Mouse (Mus musculus) gastrocnemius, adult 8-10 months (tissue): ENCODE measurements around the gene Zfp651. TPM values are rescaled to one million over a fixed set of nuclear protein-coding genes. Genes with fewer than 3 reads are reported as not detected.

Experiments
- DNase-seq, 2 experiments: peaks; one replicate each; pipeline ENCODE4 v3.0.0; 2022; ENCODE audit warnings: low spot score in 2 of 2
- total RNA-seq, 4 experiments: library from RNA; stranded (reverse); gene quantifications; 2 replicates each; pipeline ENCODE4 v1.2.4; 2022

Zfp651 gene
- total RNA-seq: 100 to 1,000 TPM; 144 to 158 (median 155) TPM

DNA sequence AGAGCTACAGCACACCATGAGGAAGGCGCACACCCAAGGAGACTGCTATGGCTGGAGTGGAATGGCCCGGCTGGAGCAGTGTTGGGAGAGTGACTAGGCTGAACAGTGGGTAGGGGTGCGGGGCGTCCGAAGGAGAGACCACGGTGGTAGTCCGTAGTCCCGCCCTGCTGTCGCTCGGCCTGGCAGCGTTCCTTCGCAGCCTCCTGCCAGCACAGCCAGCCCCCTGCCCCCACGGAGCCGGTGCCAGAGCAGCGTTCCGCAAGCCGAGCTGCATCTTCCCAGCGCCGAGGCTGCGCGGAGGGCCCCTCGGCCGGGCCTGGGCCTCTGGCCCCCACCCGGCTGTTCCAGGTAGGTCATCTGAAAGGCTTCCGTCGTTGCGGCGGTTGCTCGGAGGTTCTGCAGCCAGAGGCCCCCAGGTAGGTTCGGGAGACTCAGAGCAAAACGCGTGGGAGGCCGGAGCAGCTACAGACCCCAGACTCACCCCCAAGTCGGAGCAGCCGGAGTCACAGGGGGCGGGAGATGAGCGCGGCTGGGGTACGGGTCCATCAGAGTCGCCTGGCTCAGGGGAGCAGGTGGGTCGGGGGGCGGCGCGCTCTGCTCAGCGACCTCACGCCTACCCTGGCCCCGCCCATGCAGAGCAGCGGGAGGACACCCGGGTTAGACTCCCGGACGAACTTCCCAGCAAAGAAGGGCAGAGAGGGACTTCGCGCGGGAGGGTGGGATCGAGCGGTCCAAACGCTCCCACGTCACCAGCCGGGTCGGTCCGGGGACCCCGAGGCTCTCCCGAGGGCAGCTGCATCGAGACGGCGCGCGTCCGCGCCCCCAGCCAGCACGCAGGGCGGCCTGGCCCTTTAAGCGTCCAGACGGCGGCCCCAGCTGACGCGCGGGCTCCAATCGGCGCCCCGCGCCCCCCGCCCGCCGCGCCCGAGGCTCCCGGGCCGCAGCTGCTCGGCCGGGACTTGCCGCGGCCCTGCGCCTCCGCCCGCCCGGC is at the start of gene Zfp651:
Gene Zfp651 (plus strand): TSS at position 240 of the 991 bp plus-strand sequence.
- DNase-seq: peak in 1 of 2 experiments; percentile 46

DNA sequence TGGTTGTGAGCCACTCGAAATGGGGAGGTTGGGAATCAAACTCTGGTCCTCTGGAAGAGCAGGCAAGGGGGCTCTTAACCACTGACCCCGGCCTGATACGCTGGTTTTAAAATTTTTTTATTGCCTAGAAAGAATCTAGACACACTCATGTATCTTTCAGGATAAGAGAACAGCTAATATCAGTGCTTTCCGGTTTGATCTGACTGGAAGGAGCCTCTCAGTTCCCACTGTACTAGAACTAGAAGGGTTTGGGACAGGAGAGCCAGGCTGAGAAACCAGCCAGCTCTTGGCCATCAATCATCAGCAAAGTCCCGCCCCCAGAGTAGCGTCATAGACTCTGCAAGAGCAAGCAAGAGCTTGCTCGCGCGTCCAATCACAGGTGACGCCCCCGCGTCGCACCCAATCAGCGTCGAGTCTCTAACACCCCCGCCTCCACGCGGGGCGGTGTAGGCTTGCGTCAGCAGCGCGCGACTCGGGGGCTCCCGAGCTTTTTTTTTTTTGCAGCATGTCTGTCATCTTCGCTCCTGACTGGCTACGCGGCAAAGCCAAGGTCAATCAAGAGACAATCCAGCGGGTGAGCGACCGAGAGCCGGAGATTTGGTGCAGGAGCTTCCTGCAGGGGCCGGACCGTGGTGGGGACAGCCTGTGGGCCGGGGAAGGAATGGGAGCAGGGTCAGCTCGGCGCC is 49.1 kb upstream of the Zfp651 start, which contains the start of gene Ss18l2:
Gene Ss18l2 (plus strand): TSS at position 432 of the 686 bp plus-strand sequence.
- DNase-seq: peak; percentile 98 to 99

DNA sequence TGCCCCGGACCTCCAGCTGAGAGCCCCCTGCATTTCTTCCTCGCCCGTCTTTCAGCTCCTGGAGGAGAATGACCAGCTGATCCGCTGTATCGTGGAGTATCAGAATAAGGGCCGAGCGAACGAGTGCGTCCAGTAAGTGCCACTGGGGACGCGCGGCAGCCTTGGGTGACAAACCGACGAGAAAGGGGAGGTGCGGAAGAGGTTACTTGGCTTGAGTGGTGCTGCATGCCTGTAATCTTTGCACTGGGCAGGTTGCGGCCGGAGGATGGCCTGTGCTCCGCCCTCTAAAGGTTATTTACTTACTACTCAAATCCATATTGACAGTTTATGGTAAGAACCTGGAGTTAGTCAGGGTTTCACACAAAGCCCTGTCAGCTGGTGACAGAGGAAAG is 48.5 kb upstream of the Zfp651 start:
- DNase-seq: peak in 1 of 2 experiments; percentile 18

DNA sequence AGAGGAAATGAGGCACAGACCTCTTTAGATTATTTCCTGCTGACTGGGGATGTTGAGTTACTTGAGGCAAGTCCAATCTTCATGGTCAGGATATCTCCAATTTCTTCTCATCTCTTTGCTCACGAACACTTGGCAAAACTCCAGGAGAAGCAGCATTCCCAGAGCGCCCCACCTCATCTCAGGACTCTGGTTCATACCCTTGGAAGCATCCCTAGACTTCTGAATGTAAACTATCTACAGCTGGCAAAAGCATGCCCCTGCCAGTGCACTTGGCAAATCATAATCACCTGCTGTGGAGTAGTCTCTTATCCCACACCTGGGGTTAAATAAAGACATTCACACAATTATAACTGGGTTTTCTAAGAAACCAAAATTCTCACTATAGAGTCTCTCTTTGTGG is 42.1 kb upstream of the Zfp651 start:
- no peak for DNase-seq

DNA sequence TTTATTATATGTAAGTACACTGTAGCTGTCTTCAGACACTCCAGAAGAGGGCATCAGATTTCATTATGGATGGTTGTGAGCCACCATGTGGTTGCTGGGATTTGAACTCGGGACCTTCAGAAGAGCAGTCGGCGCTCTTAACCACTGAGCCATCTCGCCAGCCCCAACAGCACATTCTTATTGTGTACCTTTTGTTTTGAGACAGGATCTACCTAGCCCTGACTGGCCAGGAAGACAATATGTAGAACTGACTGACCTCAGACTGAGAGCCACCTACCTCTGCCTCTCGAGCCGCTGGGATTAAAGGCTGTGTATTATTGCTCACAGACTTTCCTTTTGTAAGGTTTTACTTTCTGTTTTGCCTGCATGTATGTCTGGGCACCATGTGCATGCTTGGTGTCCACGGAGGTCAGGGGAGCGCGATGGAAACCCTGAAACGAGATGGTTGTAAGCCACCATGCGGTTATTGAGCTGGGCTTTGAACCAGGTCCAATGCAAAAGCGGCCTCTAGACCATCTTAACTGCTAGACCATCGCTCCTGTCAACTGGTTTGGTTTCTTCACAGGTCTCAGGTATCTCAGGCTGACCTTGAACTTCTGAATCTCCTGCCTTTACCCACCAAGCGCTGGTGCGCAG is 40.9 kb upstream of the Zfp651 start:
- no peak for DNase-seq

DNA sequence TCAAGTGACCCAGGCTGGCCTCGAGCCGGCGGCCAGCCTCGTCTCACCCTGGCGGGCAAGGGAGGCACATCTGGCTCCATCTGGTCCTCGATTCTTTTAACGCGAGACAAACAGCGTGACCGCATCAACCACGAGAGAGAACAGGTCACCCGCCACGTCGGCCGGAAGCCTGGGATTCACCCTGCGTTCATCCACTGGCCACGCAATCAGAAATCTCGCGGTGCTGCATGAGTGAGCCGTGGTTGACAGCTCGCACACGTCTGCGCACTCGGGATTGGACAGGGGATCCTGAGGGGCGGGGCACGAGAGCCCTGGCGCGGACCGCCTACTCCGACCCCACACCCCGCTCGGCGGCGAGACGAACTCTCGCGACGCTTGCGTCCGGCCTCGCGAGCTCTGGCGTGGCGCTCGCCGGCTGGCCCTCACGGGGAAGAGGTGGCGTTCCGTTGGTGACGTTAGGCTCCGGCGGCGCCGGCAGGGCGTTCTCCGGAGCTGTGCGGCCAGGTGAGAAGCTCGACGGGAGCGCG is 40.3 kb upstream of the Zfp651 start, which contains the start of gene Nktr:
Gene Nktr (plus strand): TSS at position 378 of the 527 bp plus-strand sequence.
- DNase-seq: peak; percentile 96 to 98

DNA sequence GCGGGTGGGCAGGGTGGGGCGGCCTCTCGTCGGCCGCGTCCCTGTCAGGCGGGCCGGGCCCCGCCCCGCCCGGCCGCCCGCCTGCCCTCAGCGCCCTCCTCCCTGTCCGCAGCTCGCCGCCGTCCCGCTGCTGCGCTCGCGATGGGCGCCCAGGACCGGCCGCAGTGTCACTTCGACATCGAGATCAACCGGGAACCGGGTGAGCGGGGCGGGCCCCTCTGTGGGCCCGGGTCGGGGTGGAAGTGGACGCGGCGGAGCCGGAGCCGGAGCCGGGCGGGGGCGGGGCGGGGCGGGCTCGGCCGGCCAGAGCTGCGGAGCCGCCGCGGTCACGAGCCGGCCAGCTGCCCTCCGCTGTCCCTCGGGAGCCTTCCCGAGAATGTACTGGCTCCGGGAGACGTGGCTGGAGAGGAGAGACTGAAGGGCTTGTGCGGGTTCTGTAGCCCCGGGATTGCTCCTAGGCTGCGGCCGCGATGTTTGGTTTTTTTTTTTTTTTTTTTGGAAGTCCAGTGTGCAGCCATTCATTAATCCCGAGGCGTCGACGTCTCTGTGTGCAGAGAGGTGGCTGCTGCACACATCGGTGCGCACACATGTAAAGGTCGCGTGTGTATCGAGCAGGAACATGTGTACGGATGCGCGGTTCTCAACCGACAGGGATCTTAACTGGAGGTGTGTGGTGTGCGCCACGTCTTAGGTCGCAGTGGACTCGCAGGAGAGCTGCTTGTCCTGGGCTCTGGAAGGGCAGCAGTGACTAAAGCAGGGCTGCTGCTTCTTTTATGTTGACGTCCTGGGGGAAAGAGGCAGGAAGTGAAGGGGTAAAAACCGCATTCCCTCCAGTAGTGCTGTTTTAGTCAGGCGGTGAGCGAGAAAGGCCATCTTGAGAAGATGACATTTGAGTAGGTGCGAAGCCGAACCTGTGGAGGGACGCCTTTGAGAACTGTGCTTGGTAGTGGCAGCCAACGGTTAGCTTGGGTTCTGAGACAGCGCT is 39.5 kb upstream of the Zfp651 start:
- peak in 1 of 2 experiments; percentile 44 for DNase-seq

DNA sequence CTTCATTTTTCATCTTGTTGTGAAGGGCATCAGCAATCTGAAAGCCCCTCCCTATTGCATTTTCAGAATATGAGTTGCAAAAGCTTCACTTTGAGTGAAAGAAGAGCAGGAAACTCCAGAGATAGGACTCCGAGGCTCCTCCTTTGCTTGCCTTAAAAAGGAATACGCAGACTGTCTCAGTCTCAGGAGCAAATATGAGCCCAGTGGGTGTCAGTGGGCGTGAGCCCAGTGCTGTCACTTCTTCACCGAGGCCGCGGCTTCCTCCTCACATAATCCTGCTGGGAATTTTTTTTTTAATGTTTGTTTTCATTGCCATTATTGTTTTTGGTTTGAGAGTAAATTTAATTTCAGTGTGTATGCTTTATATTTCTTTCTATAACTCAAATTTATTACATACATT is 18.6 kb upstream of the Zfp651 start:
- no peak for DNase-seq

DNA sequence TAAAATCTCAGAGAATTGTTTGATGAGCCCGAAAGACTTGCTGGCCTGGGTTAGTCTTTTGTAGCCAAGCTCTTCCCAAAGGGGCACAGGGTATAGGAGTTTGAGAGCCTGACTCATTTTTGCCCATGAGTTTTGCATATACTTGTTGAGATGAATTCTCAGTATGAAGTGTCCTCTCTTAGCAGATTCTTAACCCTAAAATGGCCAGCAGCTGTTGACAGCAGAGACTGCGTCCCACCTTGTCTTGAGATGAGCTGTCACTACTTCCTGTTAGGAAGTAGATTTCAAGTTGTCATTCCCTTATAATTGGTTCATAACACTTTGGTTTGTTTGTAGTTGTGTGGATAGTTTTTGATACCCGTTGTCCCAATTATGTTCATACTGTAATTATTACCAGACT is 18.0 kb upstream of the Zfp651 start:
- no peak for DNase-seq

DNA sequence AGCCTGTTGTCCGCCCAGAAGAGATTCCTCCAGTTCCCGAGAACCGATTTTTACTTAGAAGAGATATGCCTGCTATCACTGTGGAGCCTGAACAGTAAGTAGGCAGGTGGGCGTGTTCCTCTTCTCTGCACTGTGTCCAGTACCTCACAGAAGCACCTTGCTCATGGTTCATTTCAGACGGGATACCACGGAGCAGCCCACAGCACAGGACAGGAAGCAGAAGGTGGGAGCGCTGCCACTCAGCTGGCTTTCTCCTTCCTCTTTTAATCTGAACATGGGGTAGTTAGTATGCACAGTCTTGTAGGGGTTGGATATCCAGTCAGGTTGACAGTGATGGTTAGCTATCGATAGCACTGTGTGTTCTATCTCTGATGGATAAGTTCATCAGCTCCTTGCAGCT is 15.1 kb upstream of the Zfp651 start:
- DNase-seq: no peak

DNA sequence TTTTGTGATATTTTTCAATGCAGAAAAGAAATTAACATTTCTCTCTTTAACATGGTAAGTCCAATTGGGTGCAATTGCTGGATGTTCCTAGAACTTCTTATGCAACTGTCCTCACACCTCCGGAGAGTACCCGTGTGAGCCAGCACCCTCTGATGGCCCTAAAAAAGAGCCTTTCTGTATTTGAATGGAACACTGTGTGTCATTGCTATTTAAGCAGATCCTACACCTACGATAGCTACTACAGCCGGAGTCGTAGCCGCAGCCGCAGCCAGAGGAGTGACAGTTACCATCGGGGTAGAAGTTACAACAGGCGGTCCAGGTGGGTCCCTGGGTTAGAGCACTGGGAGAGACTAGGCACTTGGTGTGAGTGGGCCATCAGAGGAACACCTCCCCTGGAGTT is 6.4 kb upstream of the Zfp651 start:
- DNase-seq: no peak

DNA sequence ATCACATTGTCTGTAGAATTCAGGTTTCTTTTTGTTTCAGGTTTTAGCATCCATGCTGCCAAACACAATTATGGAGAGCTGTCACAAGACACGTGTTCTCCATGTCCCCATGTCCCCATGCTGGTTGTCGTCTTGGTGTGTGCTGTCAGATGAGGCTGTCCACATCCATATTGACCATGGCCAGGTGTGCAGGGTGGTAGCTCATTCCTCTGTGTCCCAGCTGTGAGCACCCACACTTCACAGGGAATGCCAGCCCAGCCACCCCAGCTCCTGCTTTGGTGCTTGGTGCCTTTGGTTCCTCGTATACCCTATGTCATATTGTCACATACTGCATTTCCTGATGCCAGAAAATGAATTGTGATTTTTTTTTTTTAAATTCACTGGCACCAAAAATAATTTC is 4.5 kb upstream of the Zfp651 start:
- DNase-seq: no peak

DNA sequence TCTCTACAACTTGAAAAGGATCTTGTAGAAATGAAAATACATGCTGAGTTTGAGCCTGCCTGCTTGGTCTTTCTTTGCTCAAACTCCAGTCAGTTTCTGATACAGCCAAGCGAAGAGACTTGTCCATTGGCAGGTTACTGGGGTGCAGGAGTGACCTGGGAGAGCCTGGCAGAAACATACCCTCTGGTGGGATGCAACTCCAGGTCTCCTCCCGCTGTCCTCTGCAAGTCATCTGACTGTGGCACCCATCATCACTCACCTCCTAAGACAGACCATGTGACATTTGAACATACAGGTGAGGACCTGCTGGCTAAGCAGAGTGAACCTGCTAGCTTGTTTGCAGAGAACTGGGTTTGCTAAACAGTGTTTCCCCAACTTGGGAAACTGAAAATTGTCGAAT is 2.3 kb upstream of the Zfp651 start:
- no peak for DNase-seq

DNA sequence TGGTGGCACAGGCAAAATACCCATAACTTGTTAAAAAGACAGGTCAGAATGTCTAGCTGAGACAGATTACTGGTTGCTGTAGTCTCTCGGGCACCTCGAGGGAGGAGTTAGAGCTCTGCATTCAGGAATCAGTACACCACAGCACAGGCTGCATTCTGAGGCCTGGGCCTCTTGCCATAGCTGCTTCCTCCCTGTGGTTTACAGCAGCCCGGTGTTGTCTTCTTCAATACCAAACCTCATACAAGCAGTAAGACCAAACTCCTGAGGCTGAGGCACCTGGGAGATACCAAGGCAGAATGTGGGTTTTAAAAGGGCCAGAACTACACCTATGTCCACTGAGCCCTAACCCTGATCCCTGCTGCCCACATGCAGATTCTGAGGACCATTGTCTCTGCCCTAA is 1.7 kb upstream of the Zfp651 start:
- no peak for DNase-seq

DNA sequence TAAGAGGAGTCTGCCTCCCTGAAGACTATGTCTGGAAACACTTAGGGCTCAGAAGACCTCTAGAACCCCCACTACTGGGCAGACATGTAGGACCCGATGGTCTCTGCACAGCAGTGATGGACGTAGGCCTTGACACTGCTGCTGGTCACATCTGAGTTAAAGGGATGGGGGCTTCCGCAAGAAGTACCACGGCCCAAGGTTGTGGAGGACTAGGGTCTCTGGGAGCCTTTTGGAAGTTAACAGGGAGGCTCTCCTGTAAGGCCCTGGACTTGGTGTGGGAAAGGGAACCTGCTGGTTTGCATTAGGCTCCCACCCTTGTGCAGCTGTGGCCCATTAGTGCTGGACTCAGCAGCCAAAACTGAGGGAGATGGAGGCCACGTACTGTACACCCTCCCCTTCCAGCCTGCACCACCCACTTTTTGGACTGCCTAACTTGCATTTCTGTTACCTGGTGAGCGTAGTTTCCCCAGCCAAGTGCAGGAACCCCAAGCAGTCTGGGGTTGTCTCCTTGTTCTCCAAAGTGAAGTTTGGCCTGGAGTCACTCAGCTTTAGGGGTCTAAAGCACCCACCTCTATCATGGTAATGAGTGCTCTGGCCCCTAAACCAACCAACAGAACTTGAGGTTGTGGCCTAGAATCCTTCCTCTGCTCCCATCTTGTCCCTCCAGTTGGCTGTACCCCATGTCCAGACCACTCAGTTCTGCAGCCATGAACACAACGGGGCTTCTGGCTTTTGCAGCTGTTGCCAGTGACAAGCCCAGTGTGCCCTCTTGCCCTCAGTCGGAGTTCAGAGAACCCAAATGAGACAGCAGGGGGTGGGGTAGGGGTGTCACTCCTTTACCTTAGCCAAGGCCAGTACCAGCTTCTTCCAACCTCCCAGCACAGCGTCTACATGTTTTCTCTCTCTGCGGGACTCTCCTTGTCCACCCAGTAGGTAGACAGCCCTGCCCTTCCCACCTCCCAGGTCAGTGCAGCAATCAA is 1.0 kb upstream of the Zfp651 start:
- DNase-seq: peak in 1 of 2 experiments; percentile 46

DNA sequence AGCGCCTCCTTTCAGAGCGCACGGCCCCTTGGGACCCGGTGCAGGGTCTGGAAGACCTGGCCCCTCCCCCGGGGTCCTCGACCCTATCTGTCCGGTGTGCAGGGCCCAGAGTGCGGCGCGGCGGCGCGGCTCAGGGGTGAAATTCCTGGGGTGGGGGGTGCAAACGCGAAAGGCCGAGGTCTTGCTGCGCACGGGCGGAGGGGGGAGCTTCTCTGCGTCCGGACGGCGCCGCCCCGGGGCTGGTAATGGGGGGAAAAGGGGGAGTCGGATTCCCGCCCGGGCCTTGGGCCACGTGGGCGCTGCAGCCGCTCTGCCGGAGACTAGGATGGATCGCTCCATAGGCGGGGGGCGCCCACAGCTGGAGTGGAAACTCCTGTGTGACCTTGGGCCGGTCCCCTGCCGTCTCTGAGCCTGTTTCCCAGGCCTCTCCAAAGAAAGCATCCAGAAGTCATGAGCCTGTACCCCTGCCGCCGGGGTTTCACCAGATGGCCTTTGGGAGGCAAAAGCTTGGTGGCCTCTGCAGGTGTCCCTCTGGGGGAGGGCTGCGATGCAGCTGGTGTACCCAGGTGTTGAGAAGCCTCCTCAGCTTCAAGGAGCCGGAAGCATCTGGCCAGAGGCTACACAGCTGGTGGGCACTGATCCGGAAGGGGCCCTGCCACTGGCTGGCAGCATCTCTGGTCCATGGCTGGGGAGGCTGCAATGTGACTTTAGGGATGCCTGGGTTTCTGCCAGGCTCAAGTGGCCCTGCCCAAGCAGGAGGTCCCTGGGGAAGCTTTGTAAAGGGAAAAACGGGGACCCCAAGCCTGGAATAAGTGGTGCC is 1.4 kb downstream of the Zfp651 start:
- peak; percentile 52 to 72 for DNase-seq

DNA sequence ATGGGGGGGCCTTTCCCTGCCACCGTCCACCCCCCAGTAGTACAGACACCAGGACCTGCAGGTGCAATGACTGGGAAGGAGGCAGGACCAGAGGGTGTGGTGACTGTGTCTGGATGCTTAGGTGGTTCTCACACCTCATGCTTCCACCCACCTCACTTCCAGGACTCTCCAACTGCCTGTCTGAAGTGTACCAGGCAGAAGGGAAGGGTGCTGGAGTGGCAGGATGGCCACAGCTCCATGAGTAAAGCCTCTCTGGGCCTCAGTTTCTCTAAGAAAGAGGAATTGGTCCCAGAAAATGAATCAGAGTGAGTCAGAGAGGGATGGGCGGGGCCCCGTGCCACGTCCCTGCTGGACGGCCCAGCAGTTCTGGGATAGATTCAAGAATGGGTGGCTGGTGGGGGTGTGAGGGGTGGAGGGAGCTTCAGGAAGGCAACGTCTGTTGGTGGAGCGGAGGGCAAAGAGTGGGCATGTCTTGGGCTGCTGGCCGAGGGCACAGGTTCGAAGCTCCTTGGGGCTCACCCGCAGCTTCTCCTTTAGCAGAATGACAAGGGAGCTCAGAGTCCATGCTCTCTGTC is 2.0 kb downstream of the Zfp651 start:
- DNase-seq: peak in 1 of 2 experiments; percentile 5

DNA sequence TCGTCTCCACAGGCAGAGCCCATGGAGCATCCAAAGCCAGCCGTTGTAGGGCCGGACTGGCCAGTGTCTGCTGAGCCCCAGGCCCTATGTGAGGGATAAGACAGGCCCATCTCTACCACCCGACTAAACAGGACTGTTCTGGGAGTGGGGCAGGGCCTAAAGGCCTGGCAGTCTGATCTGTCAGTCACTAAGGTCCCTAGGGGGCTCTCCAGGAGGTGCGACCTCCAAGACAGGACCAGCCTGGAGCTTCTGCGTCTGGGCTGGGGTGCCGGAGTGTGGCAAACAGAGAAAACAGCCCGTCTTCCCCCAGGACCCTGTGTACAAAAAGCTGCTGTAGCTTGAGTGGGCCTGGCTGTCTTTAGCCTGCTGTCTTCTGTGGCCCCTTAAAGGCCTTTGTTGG is 2.7 kb downstream of the Zfp651 start:
- no peak for DNase-seq
